Mouse (Mus musculus): ENCODE measurements at regions not wholly inside any gene's neighbourhood (a gene's known extent, or its start where the extent isn't known, plus 50 kb on each side); places are given as distances from the start of the nearest gene placed in this dataset.
A peak's percentile ranks its signal among the peaks of the same experiment; 100 is the strongest.

DNA sequence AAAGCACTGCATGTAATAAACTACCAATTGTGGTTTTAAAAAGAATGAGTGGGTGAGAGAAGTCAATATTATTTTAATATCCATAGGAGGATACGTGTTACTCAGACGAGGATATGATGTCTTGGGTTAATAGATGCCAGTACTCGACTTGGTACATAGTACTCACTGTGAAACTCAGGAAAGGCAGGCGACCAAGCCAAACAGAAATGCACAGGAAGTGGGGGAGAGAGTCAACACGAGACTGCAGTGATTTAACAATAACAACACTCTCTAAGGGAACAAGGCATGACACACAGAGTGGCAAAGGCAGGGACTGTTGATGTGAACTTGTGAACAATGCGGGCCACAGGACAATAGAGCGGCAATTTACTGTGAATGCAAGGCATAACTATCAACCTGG, 464.6 kb downstream of the Etnk1 start:
- no peak overlapping the region for H3ac ChIP-seq (ENCODE audit: control insufficient read depth, insufficient read length, low read depth)
- no peaks in the 10 kb centered on the region for H3K79me2 ChIP-seq (ENCODE audit: control insufficient read depth, insufficient read depth)
- TF ChIP-seq MAX (IDR thresholded peaks at IDR 0.05) (no peak), CTCF (IDR thresholded peaks at IDR 0.05; ENCODE audit: control insufficient read depth, insufficient read depth, insufficient read length) (no peak), MYOD1 (IDR thresholded peaks at IDR 0.05; ENCODE audit: control insufficient read depth, insufficient read length, low read depth) (no peak), FOSL1 (IDR thresholded peaks at IDR 0.05; ENCODE audit: insufficient read depth, low read length, poor library complexity, severe bottlenecking) (no peak), CEBPB (IDR thresholded peaks at IDR 0.05; ENCODE audit: low read depth) (no peak), USF1 (IDR thresholded peaks at IDR 0.05; ENCODE audit: low read depth) (no peak), MYOG (IDR thresholded peaks at IDR 0.05; ENCODE audit: control insufficient read depth, extremely low read depth, insufficient read length) (no peak)
- H3K27me3 ChIP-seq (ENCODE audit: control insufficient read depth, insufficient read depth, insufficient read length), result no peaks in the 10 kb centered on the region
- H3K36me3 ChIP-seq (ENCODE audit: control insufficient read depth, insufficient read depth), result no peaks in the 10 kb centered on the region
- no peaks in the 10 kb centered on the region for H3K79me3 ChIP-seq (ENCODE audit: low read depth)
- H3K4me3 ChIP-seq (ENCODE audit: insufficient read depth, poor library complexity, severe bottlenecking), result no peak overlapping the region

- Histone ChIP-seq H3K79me2 (ENCODE audit: control insufficient read depth, insufficient read depth) (no peaks in the 10 kb centered on the region), H3K4me3 (ENCODE audit: insufficient read depth, poor library complexity, severe bottlenecking) (no peak overlapping the region), H3ac (ENCODE audit: control insufficient read depth, insufficient read length, low read depth) (no peak overlapping the region), H3K79me3 (ENCODE audit: low read depth) (no peaks in the 10 kb centered on the region), H3K27me3 (ENCODE audit: control insufficient read depth, insufficient read depth, insufficient read length) (no peaks in the 10 kb centered on the region), H3K36me3 (ENCODE audit: control insufficient read depth, insufficient read depth) (no peaks in the 10 kb centered on the region)
- no peak for TF ChIP-seq CTCF (IDR thresholded peaks at IDR 0.05; ENCODE audit: control insufficient read depth, insufficient read depth, insufficient read length)
Observed at GRCm38 (mm10) chr6:143633710-143634109, 466.7 kb downstream of the Etnk1 start.

DNA sequence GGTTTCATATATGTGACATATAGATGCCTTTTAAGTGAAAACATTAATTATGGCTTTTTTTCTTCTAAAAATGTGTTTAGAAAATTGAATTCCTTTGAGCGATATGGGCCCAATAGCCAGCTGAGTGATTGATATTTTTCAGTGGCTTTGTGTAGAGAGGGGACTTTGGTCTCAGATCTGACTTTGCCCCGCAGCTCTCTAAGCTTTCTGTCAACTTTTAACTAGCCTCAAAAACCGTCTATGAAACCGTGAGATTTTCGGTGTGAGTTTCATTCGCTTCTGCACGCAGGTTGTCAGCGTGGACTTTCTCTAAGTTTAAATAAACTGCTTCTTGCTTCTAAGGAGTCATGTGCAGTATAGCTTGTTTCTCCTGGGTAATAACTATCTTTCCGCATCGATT, 467.3 kb downstream of the Etnk1 start:
- no peak overlapping the region for H3ac ChIP-seq (ENCODE audit: control insufficient read depth, insufficient read length, low read depth)
- no peak for TF ChIP-seq CEBPB (IDR thresholded peaks at IDR 0.05; ENCODE audit: low read depth)
- no peak for TF ChIP-seq FOSL1 (IDR thresholded peaks at IDR 0.05; ENCODE audit: insufficient read depth, low read length, poor library complexity, severe bottlenecking)
- TF ChIP-seq MAX (IDR thresholded peaks at IDR 0.05), result no peak
- TF ChIP-seq USF1 (IDR thresholded peaks at IDR 0.05; ENCODE audit: low read depth), result no peak
- TF ChIP-seq MYOG (IDR thresholded peaks at IDR 0.05; ENCODE audit: control insufficient read depth, extremely low read depth, insufficient read length), result no peak
- no peak for TF ChIP-seq CTCF (IDR thresholded peaks at IDR 0.05; ENCODE audit: control insufficient read depth, insufficient read depth, insufficient read length)
- no peak for TF ChIP-seq MYOD1 (IDR thresholded peaks at IDR 0.05; ENCODE audit: control insufficient read depth, insufficient read length, low read depth)
- H3K79me3 ChIP-seq (ENCODE audit: low read depth), result no peaks in the 10 kb centered on the region
- H3K27me3 ChIP-seq (ENCODE audit: control insufficient read depth, insufficient read depth, insufficient read length), result no peaks in the 10 kb centered on the region
- H3K79me2 ChIP-seq (ENCODE audit: control insufficient read depth, insufficient read depth), result no peaks in the 10 kb centered on the region
- no peaks in the 10 kb centered on the region for H3K36me3 ChIP-seq (ENCODE audit: control insufficient read depth, insufficient read depth)
- H3K4me3 ChIP-seq (ENCODE audit: insufficient read depth, poor library complexity, severe bottlenecking), result no peak overlapping the region

- no peak overlapping the region for H3K4me3 ChIP-seq (ENCODE audit: insufficient read depth, poor library complexity, severe bottlenecking)
- TF ChIP-seq MAX (IDR thresholded peaks at IDR 0.05) (no peak), MYOG (IDR thresholded peaks at IDR 0.05; ENCODE audit: control insufficient read depth, extremely low read depth, insufficient read length) (no peak), MYOD1 (IDR thresholded peaks at IDR 0.05; ENCODE audit: control insufficient read depth, insufficient read length, low read depth) (no peak), FOSL1 (IDR thresholded peaks at IDR 0.05; ENCODE audit: insufficient read depth, low read length, poor library complexity, severe bottlenecking) (no peak), CTCF (IDR thresholded peaks at IDR 0.05; ENCODE audit: control insufficient read depth, insufficient read depth, insufficient read length) (no peak), USF1 (IDR thresholded peaks at IDR 0.05; ENCODE audit: low read depth) (no peak), CEBPB (IDR thresholded peaks at IDR 0.05; ENCODE audit: low read depth) (no peak)
- no peaks in the 10 kb centered on the region for H3K79me2 ChIP-seq (ENCODE audit: control insufficient read depth, insufficient read depth)
- H3K36me3 ChIP-seq (ENCODE audit: control insufficient read depth, insufficient read depth), result no peaks in the 10 kb centered on the region
- H3K79me3 ChIP-seq (ENCODE audit: low read depth), result no peaks in the 10 kb centered on the region
- H3ac ChIP-seq (ENCODE audit: control insufficient read depth, insufficient read length, low read depth), result no peak overlapping the region
- H3K27me3 ChIP-seq (ENCODE audit: control insufficient read depth, insufficient read depth, insufficient read length), result no peaks in the 10 kb centered on the region
Observed at GRCm38 (mm10) chr6:143635043-143635442, 468.0 kb downstream of the Etnk1 start.

GRCm38 (mm10) chr6:143640652-143641051, 473.6 kb downstream of the Etnk1 start:
- peak; percentile 89 for TF ChIP-seq FOSL1 (IDR thresholded peaks at IDR 0.05; ENCODE audit: insufficient read depth, low read length, poor library complexity, severe bottlenecking)
- peak; percentile 75 for TF ChIP-seq MAX (IDR thresholded peaks at IDR 0.05)
- no peak for TF ChIP-seq CTCF (IDR thresholded peaks at IDR 0.05; ENCODE audit: control insufficient read depth, insufficient read depth, insufficient read length)
- TF ChIP-seq CEBPB (IDR thresholded peaks at IDR 0.05; ENCODE audit: low read depth), result peak; percentile 99
- Histone ChIP-seq H3K4me3 (ENCODE audit: insufficient read depth, poor library complexity, severe bottlenecking) (no peak overlapping the region), H3K79me3 (ENCODE audit: low read depth) (no peaks in the 10 kb centered on the region), H3K79me2 (ENCODE audit: control insufficient read depth, insufficient read depth) (no peaks in the 10 kb centered on the region), H3ac (ENCODE audit: control insufficient read depth, insufficient read length, low read depth) (no peak overlapping the region), H3K36me3 (ENCODE audit: control insufficient read depth, insufficient read depth) (no peaks in the 10 kb centered on the region), H3K27me3 (ENCODE audit: control insufficient read depth, insufficient read depth, insufficient read length) (no peaks in the 10 kb centered on the region)

- Histone ChIP-seq H3K79me2 (ENCODE audit: control insufficient read depth, insufficient read depth) (no peaks in the 10 kb centered on the region), H3K36me3 (ENCODE audit: control insufficient read depth, insufficient read depth) (no peaks in the 10 kb centered on the region), H3K79me3 (ENCODE audit: low read depth) (no peaks in the 10 kb centered on the region), H3ac (ENCODE audit: control insufficient read depth, insufficient read length, low read depth) (no peak overlapping the region), H3K27me3 (ENCODE audit: control insufficient read depth, insufficient read depth, insufficient read length) (no peaks in the 10 kb centered on the region), H3K4me3 (ENCODE audit: insufficient read depth, poor library complexity, severe bottlenecking) (no peak overlapping the region)
- TF ChIP-seq USF1 (IDR thresholded peaks at IDR 0.05; ENCODE audit: low read depth) (no peak), CEBPB (IDR thresholded peaks at IDR 0.05; ENCODE audit: low read depth) (peak; percentile 76), MAX (IDR thresholded peaks at IDR 0.05) (peak; percentile 81)
Observed at GRCm38 (mm10) chr6:143642052-143642451, 475.0 kb downstream of the Etnk1 start.
